Mouse (Mus musculus) kidney, adult 2 months (tissue): Measurements from ENCODE around the gene Paxip1.

Source experiments
- CTCF ChIP-seq: fragments of 200-500 bp; conservative IDR thresholded peaks from 2 replicates; pipeline ENCODE4 v1.5.1; 2011; ENCODE audit warnings: low read depth, mild to moderate bottlenecking, control low read depth, low read length, moderate library complexity, mixed read lengths; ENCODE audit not compliant: insufficient read depth, insufficient read length
- POLR2A ChIP-seq: fragments of 200-500 bp; IDR thresholded peaks from one replicate; pipeline ENCODE4 v1.6.1; 2011; ENCODE audit warnings: low read depth, low read length, control low read depth

DNA sequence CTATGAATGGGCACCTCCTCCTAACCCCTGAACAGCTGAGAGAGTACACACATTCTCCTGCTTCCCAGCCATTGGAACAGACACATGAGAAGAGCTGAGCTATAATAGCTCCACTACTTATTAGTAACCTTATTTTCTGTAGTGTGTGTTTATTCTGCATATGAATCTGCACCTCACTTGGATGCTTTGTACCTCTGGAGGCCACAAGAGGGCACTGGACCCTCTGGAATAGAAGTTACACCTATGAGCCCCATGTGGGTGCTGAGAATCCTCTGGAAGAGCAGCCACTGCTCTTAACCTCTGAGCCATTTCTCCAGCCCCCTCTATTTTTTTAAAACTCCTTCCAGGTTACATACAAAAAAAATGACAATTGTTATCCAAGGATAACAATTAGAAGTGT is 86.5 kb downstream of the Paxip1 start:
- no peak for TF ChIP-seq POLR2A
- no peak for TF ChIP-seq CTCF
